Mouse (Mus musculus): Measurements from ENCODE around the gene Myl4.
A peak's percentile ranks its signal among the peaks of the same experiment; 100 is the strongest.
"Not testable (repeated sequence)": the region's sequence is repeated elsewhere in the genome, so short reads cannot be mapped to it uniquely, and the experiment has no call there.

The Myl4 gene

DNA sequence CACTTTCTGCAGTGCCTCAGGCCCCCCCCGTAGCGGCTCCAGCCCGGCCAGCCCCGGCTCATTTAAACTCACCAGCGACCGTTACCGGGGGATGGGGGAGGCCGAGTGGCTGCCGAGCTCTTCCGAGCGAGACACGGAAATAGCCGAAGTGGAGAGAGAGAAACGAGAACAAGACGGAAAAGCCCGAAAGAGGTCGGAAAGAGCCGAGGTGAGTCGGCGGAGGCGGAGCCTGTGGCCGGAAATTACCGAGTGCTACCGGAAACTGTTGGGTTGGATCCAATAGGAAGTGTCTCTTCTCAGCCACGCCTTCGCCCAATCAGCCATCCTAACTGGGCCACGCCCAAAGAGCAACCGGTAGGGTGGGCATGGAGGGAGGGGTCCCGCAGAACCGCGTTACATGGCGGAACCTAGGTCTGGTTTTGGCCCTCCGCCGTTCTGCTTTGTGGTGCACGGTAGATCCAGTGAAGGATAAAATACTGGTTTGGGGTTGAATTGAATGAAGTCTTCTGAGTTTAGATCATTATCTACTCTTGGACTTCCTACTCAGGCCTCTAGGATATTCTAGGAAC lies at the start of gene Myl4, which contains the start of gene Cdc27:
TSS of gene Myl4 (plus strand) at position 258 of the 569 bp plus-strand sequence.
TSS of gene Cdc27 (minus strand) at position 215 of the 569 bp plus-strand sequence.
- DNase-seq (ENCODE audit: low read depth, low spot score) = peak; percentile 98

DNA sequence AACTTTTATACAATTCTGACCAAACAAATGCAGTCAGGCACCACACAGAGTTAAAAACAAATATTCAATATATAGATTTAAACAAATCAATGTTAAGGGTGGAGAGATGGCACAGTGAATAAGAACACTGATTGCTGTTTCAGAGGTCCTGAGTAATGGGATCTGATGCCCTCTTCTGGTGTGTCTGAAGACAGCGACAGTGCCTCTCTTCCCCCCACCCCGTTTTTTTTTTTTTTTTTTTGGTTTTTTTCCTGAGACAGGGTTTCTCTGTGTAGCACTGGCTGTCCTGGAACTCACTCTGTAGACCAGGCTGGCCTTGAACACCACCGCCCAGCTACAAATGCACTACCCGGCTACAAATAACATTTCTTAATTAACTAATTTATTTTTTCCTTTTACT lies 42.0 kb upstream of the Myl4 start:
- DNase-seq (ENCODE audit: low read depth, low spot score) = no peak

DNA sequence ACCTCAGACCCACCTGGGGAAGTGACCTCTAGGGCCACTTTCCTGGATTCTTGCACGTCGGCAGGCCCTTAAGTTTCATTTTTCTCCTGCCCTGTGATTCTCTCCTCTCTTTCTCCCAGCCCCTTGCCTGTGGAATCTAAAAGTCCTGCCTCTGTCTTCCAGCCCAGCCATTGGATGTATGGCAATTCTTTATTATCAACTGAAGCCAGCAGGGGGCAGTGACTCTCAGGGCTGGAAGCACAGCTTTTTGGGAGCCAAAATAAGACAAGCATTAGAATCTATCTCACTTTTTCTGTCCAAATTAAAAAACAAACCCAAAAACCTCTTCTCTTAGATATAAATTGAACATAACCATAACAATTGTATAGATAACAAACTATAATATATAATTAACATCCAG lies 39.9 kb upstream of the Myl4 start:
- DNase-seq (ENCODE audit: low read depth, low spot score) = peak; percentile 73

DNA sequence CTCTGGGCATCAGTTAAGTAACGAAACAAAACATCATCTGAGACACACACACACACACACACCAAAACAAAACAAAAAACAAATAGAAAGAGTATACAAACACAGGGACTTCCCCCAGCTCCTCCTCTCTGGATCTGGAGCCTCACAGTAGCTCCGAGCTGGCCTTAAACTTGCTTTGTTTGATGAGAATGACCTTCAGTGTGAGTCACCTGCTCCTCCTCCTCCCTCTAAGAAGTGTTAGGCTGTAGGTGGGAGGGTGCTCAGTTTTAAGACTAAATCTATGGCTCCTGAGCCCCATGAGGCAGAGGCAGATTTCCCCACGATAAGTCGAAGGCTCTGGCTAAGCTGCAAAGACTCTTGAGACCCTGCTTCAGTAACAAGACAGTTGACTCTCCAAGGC lies 38.0 kb upstream of the Myl4 start:
- no peak for DNase-seq (ENCODE audit: low read depth, low spot score)

DNA sequence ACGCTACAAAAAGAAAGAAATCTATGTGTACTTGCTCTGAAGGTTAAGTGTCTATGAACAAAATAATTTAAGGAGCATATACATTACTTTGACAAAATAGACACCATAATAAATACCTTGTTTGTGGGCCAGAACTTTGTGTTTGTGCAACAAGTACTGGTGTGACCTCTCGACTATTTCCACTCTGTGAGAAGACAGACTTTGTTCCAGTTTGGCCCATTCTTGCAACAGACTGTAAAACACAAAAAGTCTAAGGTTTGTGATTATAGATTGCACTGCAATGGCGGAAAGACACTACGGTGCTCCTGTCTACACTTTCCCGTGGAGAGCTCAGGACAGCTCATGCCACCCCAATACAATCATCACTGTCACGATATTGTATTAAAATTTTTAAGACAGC lies 24.5 kb upstream of the Myl4 start:
- no peak for DNase-seq (ENCODE audit: low read depth, low spot score)

DNA sequence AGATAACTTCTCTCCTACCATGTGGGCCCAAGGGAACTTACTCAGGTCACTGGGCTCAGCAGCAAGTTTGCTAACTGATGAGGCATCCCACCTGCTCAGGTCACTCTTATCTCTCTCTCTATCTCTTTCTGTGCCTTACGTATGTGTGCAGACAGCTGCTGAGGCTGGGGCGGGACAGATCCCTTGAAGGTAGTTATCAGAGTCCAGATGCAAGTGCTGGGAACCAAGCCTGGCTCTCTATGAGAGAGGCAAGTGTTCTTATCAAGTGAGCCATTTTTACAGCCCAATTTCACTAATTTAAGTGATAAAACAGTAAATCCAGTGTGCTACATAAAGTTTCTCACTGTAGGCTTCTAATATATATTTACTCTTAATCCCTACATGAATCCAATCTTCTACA lies 13.6 kb upstream of the Myl4 start:
- no peak for DNase-seq (ENCODE audit: low read depth, low spot score)

- DNase-seq (ENCODE audit: low read depth, low spot score) = no peak
Measured at GRCm38 (mm10) chr11:104537945-104538555, 12.4 kb upstream of the Myl4 start.

GRCm38 (mm10) chr11:104539811-104540210 lies 10.7 kb upstream of the Myl4 start:
- no peak for DNase-seq (ENCODE audit: low read depth, low spot score)

DNA sequence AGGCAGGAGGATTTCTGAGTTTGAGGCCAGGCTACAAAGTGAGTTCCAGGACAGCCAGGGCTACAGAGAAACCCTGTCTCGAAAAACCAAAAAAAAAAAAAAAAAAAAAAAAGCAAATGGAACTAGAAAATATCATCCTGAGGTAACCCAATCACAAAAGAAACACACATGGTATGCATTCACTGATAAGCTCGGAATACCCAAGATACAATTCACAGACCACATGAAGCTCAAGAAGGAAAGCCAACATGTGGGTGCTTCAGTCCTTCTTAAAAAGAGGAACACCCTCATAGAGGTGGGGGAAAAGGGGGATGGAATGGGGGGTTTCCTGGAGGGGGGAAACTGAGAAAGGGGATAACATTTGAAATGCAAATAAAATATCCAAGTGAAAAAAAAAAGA lies 7.1 kb upstream of the Myl4 start:
- not testable (repeated sequence) for DNase-seq (ENCODE audit: low read depth, low spot score)

- DNase-seq (ENCODE audit: low read depth, low spot score) = no peak
Measured at GRCm38 (mm10) chr11:104544507-104544906, 6.0 kb upstream of the Myl4 start.

- no peak for DNase-seq (ENCODE audit: low read depth, low spot score)
Measured at GRCm38 (mm10) chr11:104547502-104547901, 3.0 kb upstream of the Myl4 start.

GRCm38 (mm10) chr11:104549438-104550405 lies 741 bp upstream of the Myl4 start:
- peak; percentile 65 for DNase-seq (ENCODE audit: low read depth, low spot score)

GRCm38 (mm10) chr11:104558065-104558464 lies 7.6 kb downstream of the Myl4 start:
- no peak for DNase-seq (ENCODE audit: low read depth, low spot score)

DNA sequence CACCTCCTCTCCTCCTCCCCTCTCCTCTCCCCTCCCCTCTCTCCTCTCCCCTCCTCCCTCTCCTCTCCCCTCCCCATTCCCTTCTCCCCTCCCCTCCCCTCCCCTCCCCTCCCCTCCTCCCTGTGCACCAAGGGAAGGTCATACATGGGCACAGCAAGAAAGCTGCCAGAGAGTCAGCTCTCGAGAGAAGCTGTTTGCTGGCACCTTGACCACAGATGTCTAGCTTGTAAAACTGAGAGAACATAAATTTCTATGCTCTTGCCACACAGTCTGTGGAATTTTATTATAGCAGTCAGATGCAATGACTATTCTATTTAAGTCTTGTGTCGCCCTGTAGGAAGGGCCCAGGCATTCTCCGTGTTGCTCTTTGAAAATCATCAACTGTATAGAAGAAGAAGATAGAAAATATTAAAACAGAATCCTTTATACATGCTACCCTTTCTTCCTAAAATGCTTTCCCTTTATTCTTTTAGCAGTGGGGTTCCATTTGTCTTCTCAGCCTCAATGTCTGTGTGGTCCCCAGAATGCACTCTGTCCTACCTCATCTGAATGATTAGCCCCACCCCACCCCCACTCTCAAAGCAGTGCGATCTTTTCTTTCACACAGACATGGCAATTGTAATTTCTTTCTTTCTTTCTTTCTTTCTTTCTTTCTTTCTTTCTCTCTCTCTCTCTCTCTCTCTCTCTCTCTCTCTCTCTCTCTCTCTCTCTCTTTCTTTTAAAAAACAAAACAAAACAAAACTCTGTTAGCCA lies 8.4 kb downstream of the Myl4 start:
- no peak for DNase-seq (ENCODE audit: low read depth, low spot score)

DNA sequence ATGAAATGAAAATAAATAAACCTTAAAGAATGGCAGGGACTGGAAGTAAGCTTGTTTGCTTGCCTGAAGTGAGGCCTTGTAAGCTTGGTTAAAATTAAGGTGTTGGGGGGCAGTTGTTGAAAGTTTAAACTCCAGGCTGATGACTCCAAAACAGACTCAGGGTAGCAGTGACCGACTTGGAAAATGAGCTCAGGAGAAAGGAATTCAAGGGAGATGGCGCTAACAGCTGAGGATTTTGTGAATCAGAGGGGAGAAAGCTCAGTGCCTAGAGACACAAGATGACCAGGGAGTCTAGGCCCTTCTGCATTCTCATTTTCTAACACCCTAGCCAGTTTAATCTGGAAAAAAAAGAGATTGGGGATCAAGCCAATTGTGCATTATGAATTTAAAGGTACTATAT lies 10.5 kb downstream of the Myl4 start:
- no peak for DNase-seq (ENCODE audit: low read depth, low spot score)

GRCm38 (mm10) chr11:104563496-104563895 lies 13.0 kb downstream of the Myl4 start:
- no peak for DNase-seq (ENCODE audit: low read depth, low spot score)

GRCm38 (mm10) chr11:104565172-104565571 lies 14.7 kb downstream of the Myl4 start:
- no peak for DNase-seq (ENCODE audit: low read depth, low spot score)

GRCm38 (mm10) chr11:104566097-104566496 lies 15.6 kb downstream of the Myl4 start:
- no peak for DNase-seq (ENCODE audit: low read depth, low spot score)

GRCm38 (mm10) chr11:104566796-104567195 lies 16.3 kb downstream of the Myl4 start:
- DNase-seq (ENCODE audit: low read depth, low spot score) = no peak

DNA sequence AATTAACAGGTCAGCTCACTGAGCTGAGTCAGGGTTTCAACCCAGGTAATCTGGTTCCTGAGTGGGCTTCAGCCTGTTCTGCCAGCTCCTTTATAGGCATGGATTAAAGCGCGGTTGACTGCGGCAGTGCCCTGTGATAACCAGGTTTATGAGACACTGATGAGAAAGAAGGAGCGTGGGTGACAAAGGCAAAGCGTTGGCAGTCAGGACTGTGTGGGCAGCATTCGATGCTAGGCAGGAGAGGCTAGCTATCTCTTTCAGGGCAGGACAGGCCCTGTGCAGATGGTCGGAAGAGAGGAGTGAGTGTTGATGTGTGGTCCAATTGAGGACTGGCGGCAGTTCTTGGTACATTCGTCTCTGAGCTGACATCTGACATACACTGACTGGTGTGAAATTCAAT lies 17.3 kb downstream of the Myl4 start:
- no peak for DNase-seq (ENCODE audit: low read depth, low spot score)

DNA sequence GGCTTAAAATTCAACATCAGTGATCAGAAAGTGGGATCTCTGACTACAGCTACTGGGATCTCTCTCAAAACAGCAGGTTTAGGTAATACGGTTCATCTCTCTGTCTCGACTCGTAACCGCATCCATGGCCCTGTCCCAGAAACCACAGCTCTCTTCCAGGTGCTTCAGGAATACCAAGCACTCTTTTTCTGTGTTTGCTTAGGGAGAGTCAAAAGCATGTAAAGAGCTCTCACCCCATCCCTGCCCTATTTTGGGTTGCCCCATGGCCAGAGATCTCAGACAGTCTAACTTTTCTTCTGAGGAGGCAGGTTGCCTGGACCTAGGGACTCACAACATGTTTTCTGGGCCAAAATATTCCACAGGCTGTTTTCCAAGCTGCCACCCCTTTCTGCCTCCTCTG lies 17.9 kb downstream of the Myl4 start:
- DNase-seq (ENCODE audit: low read depth, low spot score) = no peak

DNA sequence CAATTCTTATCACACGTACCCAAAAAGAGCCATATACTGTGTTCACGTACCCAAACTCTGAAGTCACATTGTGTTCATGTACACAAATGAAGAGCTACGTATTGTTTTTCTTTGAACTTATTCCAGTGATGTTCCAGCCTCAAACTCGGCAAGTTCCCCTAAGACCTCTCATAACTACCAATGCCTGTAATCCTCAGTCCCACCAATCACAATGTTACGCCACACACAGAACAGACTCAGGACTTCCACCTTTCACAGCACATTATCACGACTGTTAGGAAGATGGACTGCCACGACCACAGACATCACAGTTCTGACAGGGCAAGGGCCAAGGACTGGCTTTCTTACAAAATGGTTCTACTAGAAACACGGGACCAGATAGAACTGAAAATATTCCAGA lies 20.1 kb downstream of the Myl4 start:
- not testable (repeated sequence) for DNase-seq (ENCODE audit: low read depth, low spot score)

Measured in R1 (cell line).